Mouse (Mus musculus): ENCODE measurements at regions not wholly inside any gene's neighbourhood (a gene's known extent, or its start where the extent isn't known, plus 50 kb on each side); places are given as distances from the start of the nearest gene placed in this dataset.

GRCm38 (mm10) chr10:85330938-85331691, 55.5 kb upstream of the Btbd11 start:
- TF ChIP-seq CTCF (conservative IDR thresholded peaks at IDR 0.05; ENCODE audit: insufficient read depth, insufficient read length, low read depth, low read length), result no peak
- no peak for TF ChIP-seq POLR2A (IDR thresholded peaks at IDR 0.05; ENCODE audit: low read depth, low read length)
